Mouse (Mus musculus) cerebellum, adult 2 months (tissue): ENCODE data around the gene Zfp1. TPM values are rescaled to one million over a fixed set of nuclear protein-coding genes. Genes with fewer than 3 reads are reported as not detected.

ENCODE experiments used
- DNase-seq, 2 experiments: peaks; one replicate each; pipeline ENCODE4 v3.0.0; 2021
- H3K27ac ChIP-seq: fragments of 200-500 bp; 2 replicates; pipeline ENCODE4 v1.5.1; 2012; ENCODE audit warnings: low read length, control low read depth, inconsistent platforms; ENCODE audit not compliant: insufficient read depth
- H3K27me3 ChIP-seq: fragments of 200-500 bp; 2 replicates; pipeline ENCODE4 v1.6.1; 2012; ENCODE audit warnings: inconsistent platforms, mild to moderate bottlenecking, low read length, moderate library complexity; ENCODE audit not compliant: control insufficient read depth, insufficient read depth
- H3K4me1 ChIP-seq: fragments of 200-500 bp; 2 replicates; pipeline ENCODE4 v1.6.1; 2011; ENCODE audit warnings: low read length; ENCODE audit not compliant: control insufficient read depth, insufficient read depth
- H3K4me3 ChIP-seq: fragments of 200-500 bp; replicated peaks from 2 replicates; pipeline ENCODE3; 2011; ENCODE audit warnings: mild to moderate bottlenecking, low read depth, low read length, control low read depth; ENCODE audit not compliant: insufficient read depth
- CTCF ChIP-seq: fragments of 200-500 bp; IDR thresholded peaks from 2 replicates; pipeline ENCODE4 v1.5.1; 2011; ENCODE audit warnings: low read depth, mild to moderate bottlenecking, control low read depth, low read length, moderate library complexity, borderline replicate concordance; ENCODE audit not compliant: insufficient read depth
- POLR2A ChIP-seq: fragments of 200-500 bp; IDR thresholded peaks from 2 replicates; pipeline ENCODE4 v1.6.1; 2011; ENCODE audit warnings: low read length, control low read depth, borderline replicate concordance; ENCODE audit not compliant: insufficient read depth
- WGBS: fragments of 180-500 bp; shearing (Covaris S2); methylation state at CpG from one replicate; pipeline ENCODE4 v1.1.7; 2018; 5-methylcytosine and 5-hydroxymethylcytosine counted together
- polyA plus RNA-seq: library from polyadenylated mRNA; depleted of rRNA; stranded (reverse); fragments of >200 nt; gene quantifications from 2 replicates; pipeline ENCODE4 v1.2.3, GENCODE M21; 2012; rRNA removed

The Zfp1 gene
- 23.7 and 26.0 TPM in 2 replicates for polyA plus RNA-seq

DNA sequence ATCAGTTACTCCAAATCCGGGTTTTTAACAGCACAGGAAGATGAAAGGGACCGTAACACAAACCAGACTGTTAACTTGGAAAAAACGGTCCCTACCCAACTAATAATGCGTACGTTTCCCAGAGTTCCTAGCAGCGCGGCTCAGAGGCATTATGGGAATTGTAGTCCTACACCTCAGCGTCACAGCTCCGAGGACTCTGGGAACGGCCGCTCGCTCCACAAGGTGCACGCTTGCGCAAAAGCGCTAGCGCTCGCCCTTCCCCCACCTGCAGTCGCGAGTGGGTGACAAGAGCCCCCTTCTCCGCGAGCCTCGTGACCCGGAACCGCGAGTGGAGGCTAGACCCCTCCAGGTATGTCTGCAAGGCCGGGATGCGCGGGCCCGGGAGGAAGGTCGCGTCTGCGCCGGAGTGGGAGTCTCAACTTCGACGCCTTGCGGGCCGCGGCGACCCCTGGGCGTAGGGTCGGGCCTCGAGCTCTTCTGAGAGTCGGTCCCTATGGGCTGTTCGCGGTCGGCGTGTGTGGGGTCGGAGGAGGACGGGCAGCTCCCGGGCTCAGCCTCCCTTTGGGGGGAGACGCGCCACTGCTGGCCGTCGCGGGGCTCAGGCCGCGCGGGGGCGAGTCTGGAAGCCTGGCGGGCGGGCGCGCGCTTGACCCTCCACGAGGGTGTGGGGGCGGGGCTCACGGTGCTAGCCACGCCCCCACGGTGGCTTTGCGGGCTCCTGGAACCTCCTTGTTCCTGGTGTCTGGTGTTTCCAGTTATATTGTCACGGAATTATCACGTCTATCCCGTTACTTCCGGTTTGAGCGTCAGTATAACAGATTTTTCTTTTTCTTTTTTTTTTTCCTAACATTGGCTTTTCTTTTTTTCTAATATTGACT lies at the start of gene Zfp1:
Zfp1 (plus strand) TSS at position 138 of the 878 bp plus-strand sequence.
- H3K27ac ChIP-seq, result peak within 1 kb of the TSS; percentile 86
- TF ChIP-seq CTCF, result no peak
- peak; percentile 64; the same call in 1 of the 2 replicates for TF ChIP-seq POLR2A
- peak within 1 kb of the TSS; percentile 65 for H3K4me3 ChIP-seq
- H3K4me1 ChIP-seq, result no peaks in the 10 kb centered on the region
- under 1% methylated on average over 74 of the region's 75 CpGs for WGBS
- no peaks in the 10 kb centered on the region for H3K27me3 ChIP-seq
- peak; percentile 93 to 94 for DNase-seq

DNA sequence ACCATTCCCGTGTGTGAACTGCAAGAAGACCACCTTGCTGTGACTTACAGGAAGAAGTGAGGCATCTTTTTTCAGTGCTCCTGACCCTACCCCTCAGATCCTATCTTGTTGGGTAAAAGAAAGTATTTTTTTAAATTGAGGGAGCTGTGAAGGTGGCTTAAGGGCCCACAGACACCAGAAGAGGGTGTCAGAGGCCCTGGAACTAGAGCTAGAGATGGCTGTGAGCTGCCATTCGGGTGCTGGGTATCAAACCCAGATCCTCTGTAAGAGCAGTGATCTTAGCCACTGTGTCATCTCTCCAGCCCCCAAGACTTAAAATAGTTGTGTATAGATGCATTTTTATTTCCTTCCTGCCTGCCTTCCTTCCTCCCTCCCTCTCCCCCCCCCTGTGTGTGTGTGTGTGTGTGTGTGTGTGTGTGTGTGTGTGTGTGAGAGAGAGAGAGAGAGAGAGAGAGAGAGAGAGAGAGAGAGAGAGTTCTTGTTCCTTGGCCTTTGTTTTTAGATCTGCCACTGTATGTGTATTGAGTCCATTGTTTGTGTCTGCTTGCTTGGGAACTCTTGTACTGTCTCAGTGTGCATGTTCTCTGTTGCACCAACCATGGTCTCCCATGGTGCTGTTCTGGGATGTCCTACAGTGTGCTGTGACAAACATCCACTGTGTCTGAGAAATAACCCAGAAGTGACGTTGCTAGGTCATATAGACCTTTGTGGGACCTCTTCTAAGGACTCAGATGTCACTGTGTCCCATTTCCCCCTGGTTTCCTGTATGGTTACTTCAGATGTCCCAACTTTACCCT lies 49.0 kb upstream of the Zfp1 start:
- TF ChIP-seq POLR2A (no peak), CTCF (no peak)
- Histone ChIP-seq H3K27me3 (no peaks in the 10 kb centered on the region), H3K27ac (0 out of 2 replicates have a peak overlapping the region, but pooled peaks have one; percentile 2), H3K4me1 (peaks cover 36% of the 10 kb centered on the region), H3K4me3 (no peak overlapping the region)
- WGBS, result 83% methylated on average over 3 of the region's 3 CpGs
- no peak for DNase-seq

DNA sequence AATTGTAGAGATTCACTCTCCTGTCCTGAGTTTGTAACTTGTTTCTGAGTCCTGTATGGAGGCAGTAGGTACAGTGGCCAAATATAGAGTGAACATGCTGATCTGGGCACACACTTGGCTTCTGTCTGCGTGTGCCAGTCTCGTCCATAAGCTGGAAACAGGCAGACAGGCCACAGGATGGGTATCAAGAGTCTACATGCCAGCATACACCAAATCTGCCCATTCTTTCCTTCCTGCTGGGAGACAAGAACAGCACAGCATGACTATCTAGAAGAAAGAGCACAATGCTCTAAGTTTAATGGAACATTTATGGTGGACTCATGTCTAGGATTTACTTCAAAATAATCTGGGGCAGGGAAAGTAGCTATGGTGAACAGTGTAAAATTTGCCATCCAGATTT lies 48.2 kb upstream of the Zfp1 start:
- no peak overlapping the region for H3K4me3 ChIP-seq
- H3K27me3 ChIP-seq, result no peaks in the 10 kb centered on the region
- H3K27ac ChIP-seq, result 0 out of 2 replicates have a peak overlapping the region, but pooled peaks have one; percentile 55
- peak in 1 of 2 experiments; percentile 59 for DNase-seq
- TF ChIP-seq CTCF (no peak), POLR2A (no peak)
- H3K4me1 ChIP-seq, result peaks cover 42% of the 10 kb centered on the region
- WGBS, result 12% methylated on average over 2 of the region's 2 CpGs

DNA sequence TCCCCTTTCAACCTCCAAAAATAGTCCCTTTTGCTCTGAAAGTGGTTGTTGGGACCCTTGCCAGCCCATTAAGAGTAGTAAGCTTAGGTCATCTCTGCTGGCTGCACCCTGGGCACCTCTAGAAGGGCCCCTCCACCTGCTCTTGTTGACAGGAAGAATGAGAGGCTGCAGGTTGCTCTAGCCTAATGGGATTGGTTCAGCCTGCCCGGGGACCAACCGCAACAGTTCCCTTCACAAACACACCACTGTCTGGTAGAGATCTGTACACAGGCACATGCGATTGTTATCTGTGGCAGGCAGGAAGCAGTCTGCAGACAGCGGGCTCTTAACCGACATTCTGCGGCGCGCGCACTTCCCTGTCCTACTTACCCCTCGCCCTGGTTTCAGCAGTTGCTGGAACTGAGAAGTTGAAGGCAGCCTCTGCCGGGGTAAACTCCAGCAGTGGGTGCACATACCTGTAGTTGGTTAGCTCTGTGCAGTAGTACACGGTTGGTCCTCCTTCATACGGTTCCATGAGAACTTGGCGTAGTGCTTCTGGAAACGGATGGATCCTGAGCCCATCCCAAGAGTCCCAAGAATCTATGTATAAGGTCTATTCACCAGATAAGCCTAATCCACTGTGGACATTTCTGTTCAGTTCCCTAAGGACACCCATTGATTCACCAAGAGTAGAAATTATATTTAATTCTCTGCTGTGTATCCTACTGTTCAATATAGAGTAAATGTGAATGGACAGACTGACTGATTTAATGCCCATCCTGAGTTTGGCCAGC lies 47.3 kb upstream of the Zfp1 start:
- no peak for TF ChIP-seq CTCF
- no peak for TF ChIP-seq POLR2A
- WGBS, result 84% methylated on average over 15 of the region's 15 CpGs
- Histone ChIP-seq H3K4me1 (peaks cover 43% of the 10 kb centered on the region), H3K27me3 (no peaks in the 10 kb centered on the region), H3K4me3 (no peak overlapping the region), H3K27ac (peak overlapping the region; percentile 14; the same call in 1 of the 2 replicates)
- DNase-seq, result peak in 1 of 2 experiments; percentile 18

DNA sequence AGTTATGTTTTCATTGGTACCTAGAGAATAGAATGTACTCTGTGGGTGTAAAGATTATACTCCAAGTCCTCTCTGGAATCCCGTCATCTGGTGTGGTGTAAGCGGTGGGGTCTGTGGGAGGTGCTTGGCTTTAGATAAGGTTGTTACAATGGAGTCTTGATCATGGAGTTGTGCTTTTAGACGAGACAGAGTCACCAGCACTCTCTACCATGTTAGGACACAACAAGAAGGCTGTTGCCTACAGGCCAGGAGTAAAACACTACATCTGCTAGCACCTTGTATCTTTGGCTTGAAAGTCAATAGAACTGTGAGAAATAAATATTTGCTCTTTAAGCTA lies 46.7 kb upstream of the Zfp1 start:
- H3K27me3 ChIP-seq, result no peaks in the 10 kb centered on the region
- WGBS, result 81% methylated on average over 3 of the region's 3 CpGs
- peaks cover 39% of the 10 kb centered on the region for H3K4me1 ChIP-seq
- no peak overlapping the region for H3K27ac ChIP-seq
- no peak for DNase-seq
- TF ChIP-seq POLR2A (no peak), CTCF (no peak)
- H3K4me3 ChIP-seq, result no peak overlapping the region

DNA sequence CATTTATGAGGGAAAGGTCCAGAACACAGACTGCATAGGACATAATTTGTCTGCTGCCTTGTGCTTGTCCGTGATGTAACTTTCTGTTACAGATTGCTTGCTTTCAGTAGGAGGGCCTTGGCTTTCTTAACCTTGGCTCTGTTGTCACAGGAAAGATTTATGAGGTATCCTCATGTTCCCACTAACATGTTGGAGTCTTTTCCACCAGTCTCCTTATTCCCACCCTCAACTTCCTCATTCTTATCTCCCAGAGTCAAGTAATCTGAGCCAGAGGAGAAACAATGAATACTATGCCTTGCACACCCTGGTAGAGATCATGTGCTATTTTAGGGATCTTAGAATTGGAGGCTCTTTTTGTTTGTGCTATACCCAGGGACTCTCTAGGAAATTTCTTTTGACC lies 45.9 kb upstream of the Zfp1 start:
- no peak overlapping the region for H3K27ac ChIP-seq
- WGBS, result 90% methylated on average over 1 of the region's 1 CpGs
- peaks cover 38% of the 10 kb centered on the region for H3K4me1 ChIP-seq
- TF ChIP-seq CTCF (no peak), POLR2A (no peak)
- no peak for DNase-seq
- H3K4me3 ChIP-seq, result no peak overlapping the region
- no peaks in the 10 kb centered on the region for H3K27me3 ChIP-seq

DNA sequence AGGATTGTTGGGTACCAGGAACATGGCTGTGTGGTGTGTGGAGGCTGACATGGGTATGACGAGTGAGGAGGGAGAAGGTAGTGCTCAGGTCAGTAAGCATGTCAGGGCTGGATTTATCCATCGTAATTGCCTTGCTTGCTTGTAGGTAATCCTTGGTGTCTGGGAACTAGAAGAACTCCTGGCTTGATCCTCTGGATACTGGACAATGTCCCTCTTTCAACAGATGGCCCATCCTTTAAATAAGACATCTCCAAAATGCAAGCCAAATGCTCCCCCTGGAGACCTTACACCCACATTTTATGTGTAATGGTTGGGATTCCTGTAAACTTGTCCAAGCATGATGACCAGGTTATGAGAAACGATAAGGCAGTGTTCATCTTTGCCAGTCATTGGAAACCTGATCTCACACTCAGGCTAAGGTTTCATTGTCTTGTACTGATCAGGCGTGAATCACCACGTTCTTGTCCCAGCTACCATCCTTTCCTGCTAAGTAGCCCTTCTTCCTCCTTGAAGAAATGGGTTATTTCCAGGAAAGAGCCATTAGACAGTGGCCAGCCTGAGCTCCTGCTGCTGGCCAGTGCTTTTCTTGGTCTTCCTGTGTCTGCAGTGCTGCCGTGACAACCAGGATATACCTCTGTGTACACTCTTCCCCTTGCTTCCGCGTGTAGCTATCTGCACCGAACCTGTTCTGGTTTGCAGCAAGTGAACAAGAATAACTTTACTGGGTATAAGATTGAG lies 43.3 kb upstream of the Zfp1 start:
- TF ChIP-seq POLR2A, result no peak
- TF ChIP-seq CTCF, result no peak
- 52% methylated on average over 9 of the region's 9 CpGs for WGBS

More for the DNA sequence above, 43.3 kb upstream of the Zfp1 start:
- H3K4me1 ChIP-seq, result peaks cover 27% of the 10 kb centered on the region
- peak in 1 of 2 experiments; percentile 64 for DNase-seq
- H3K27me3 ChIP-seq, result no peaks in the 10 kb centered on the region
- no peak overlapping the region for H3K27ac ChIP-seq
- no peak overlapping the region for H3K4me3 ChIP-seq
